Mouse (Mus musculus) spleen, adult 18-20 months (tissue): ENCODE results near the gene Rilpl1.
"Not testable (repeated sequence)": the region's sequence is repeated elsewhere in the genome, so short reads cannot be mapped to it uniquely, and the experiment has no call there.

ENCODE experiments used
- DNase-seq, 2 experiments: peaks; one replicate each; pipeline ENCODE4 v3.0.0; 2022; ENCODE audit warnings: mixed read lengths in 2 of 2

Gene Rilpl1

DNA sequence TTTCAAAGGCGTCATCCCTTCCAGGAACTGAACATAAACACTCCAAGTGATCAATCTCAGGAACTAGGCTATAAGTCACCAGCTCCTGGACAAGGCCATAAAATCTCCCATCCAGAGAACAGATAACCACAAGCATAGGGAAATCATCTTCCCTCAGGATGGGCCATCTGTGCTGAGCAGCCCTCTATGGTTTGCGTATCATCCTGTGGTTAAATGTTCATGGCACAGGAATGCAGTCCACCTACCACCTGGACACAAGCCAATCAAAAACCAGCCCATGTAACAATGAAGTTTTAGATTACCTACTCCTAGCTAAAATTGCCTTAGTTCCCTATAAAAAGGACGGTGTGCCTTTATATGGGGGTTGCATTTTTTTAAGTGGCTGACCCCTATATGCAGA lies 42.3 kb downstream of the Rilpl1 start:
- DNase-seq: no peak

DNA sequence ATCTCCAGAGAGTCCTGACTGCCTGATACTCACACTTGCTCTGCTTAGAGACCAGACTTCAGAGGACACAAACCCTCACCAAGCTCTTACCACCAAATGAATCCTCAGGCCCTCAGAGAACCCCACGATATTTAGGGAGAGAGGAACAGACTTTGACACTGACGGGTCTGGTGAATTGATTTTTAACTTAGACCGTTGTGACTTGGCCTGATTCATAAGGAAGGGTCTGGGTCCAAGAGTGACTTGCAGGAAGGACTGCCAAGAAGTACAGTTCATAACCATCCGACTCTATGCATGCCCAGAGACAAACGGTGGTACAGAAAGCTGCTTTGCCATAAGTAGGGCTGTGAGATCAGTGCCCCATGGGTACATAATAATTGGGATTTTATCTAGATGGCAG lies 45.5 kb downstream of the Rilpl1 start:
- DNase-seq: no peak

DNA sequence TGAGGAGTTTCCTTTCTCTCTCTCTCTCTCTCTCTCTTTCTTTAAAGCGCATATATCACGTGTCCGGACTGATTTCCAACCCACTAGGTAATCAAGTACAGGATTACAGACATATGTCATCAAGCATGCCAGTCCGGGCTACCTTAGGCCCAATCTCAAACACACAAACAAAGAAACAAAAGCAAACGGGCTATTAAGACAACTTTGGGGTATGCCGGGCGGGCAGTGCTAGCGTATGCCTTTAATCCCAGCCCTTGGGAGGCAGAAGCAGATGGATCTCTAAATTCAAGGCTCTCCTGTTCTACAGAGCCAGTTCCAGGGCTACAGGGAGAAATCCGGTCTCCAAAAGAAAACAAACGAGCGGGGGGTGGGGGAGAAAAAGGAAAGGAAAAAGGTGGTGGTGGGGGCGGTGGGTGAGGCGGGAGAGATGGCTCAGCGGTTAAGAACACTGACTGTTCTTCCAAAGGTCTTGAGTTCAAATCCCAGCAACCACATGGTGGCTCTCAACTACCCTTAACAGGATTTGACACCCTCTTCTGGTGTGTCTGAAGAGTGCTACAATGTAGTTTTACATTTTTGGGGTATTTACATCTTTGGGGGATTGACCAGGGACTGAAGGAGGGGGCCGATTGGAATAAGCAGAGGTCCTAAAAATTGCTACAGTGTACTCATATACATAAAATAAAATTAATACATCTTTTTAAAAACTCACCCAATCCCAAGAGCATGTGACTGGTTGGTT lies 47.4 kb downstream of the Rilpl1 start:
- no peak for DNase-seq

DNA sequence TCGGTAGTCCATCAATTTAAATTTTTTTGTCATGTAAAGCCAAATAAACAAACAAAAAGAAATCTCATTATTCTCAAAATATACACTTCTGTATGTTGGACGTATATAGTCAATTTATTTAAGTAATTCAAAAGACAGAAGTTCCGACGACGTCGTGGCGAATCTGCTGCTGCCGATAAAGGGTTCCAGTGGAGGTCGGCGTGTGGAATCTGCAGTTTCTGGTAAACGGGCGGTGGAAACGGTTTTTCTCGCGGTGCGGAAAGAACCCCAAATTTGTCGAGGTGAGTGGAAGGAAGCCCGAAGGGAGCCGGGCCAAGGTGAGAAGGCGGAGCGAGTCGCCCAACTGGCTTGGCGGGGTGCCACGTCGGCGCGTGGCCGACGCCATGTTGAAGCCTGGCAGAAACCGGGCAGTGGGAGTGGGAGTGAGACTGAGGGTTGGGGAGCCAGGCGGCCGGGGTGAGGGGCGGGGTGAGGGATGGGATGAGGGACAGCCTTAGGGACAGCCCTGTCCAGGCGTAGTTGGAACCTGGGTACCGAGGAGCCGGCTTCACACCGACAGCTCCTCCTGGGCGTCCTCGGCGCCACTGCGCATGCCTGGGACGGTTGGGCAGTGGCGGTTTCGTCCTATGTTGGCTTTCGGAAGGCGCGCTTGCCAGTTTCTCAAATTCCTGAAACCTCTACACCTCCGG lies 48.1 kb downstream of the Rilpl1 start, which contains the start of gene Snrnp35:
TSS of gene Snrnp35 (plus strand) at position 169 of the 689 bp plus-strand sequence.
- peak; percentile 87 for DNase-seq

DNA sequence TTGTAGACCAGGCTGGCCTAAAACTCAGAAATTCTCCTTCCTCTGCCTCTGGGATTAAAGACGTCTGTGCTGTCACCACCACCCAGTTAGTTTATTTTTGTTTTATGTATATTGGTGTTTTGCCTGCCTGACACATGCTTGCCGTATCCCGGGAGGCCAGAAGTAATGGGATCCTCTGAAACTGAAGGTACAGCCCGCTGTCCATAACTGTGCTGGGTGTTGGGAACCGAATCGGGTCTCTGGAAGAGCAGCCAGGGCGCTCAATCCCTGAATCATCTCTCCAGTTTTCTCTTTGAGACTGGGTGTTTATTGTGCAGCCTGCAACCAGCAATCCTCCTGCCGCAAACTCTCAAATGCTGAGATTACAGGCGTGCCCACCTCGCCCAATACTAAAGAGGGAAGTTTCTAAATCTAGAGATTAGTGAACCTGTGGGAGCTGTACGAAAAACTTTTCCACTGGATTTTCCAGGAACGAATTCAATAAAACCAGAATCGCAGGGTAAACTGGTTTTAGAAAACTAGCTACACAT lies 48.7 kb downstream of the Rilpl1 start:
- DNase-seq: peak in 1 of 2 experiments; percentile 40

DNA sequence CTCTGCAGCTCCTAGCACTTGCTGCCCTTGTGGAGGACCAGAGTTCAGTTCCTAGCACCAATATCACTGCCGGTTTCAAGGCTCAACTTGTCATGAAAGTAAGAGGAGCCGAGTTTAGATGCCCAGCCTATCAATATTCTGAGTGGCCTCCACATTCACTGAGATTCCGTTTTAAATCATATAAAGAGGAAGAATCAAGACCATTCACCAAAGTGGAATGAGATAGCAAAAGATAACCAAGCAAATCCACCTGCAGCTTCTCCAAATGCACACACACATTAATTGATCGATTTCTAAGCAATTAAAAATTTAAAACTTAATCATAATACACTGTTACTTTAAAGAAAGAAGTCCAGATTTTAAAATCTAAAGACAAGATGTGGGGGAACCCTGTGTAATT lies 49.5 kb downstream of the Rilpl1 start:
- no peak for DNase-seq

DNA sequence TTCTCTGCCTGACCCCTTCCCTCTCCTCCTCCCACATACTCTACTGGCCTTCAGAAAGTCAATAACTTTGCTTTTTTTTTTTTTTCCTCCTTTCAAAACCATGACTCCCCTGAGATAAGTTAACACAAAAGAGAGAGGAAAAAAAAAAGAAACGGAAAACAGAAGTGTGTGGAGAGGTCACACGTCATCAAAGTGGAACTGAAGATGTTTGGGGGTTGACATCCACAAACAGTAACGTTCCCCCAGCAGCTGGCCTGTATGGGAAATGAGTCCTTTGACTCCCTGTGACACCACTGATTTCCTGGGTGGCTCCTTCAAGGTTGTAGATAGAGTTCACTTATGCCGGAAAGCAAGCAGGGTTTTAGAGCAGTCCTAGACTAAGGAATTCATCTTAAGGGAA lies 51.1 kb downstream of the Rilpl1 start:
- no peak for DNase-seq

DNA sequence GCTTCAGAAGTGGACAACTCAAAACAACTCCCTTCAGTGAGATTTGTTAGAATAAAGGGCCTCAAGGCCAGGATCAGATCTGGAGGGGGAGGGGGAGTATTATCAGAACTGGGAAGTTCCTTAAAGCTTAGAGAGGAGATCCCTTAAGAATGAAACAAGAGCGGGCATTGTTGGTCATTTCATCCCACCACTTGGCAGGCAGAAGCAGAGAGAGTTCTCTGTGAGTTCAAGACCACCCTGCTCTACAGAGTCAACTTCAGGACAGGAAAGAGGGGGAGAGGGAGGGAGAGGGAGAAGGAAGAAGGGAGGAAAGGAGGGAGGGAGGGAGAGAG lies 52.4 kb downstream of the Rilpl1 start:
- DNase-seq: no peak

DNA sequence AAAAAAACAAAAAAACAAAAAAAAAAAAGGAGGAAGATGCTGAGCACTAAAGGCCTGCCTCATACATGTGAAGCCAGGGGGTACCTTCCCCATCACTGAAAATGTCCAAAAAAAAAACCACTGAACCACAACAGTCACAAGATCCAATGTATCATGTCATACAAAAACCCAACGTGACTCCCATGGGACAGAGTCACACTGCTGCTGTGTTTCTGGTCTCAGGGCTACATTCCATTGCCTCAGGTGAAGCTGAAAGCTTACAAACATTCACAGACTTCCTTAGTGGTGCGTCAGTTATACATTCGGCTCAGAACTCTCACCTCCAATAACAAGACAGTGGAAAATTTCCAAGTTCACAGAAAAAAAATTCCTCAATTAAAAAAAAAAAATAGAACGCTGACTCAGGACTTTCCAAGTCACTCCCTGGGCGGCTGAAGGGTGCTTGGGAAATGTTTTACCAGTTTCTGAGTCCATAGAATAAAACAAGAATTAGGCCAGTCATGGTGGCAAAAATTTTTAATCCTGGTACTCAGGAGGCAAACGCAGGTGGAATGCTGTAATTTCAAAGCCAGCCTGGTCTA lies 60.5 kb downstream of the Rilpl1 start:
- DNase-seq: no peak

DNA sequence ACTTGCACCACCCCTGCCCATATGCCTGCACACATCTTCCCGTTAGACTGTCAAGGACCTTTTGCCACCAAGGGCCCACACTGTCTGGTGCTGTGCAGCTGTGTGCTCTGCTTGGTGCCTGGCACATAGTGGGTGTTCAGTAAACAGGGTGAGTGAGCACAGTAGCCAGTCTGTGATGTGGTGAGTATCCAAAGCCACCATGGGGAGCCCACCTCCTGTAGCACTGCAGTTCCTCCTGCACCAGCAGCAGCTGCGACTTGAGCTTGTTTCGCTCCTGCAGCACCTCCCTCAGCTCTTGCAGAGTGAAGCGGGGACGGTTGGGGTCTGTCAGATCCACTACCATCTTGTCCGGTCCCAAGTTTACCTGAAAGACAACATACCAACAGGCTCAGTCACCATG lies 61.7 kb downstream of the Rilpl1 start:
- no peak for DNase-seq

DNA sequence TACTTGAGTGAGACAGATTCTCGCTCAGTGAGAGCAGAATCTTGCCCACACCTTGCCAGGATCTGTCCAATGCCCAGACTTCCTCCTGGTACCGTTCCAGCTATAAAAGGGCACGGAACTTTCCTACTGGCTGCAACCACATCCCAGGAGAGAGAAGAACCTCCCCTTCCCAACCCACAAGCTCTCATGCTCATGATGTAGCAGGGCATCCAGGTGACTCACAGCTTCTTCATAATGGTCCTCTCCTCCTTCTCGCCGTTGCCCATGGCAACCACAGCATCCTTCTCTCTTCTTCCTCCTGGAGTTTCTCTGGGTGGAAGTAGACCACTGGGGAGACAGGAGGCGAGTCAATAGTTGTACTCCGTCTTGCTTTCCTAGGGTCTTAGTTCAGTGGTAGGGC lies 62.8 kb downstream of the Rilpl1 start:
- DNase-seq: no peak

DNA sequence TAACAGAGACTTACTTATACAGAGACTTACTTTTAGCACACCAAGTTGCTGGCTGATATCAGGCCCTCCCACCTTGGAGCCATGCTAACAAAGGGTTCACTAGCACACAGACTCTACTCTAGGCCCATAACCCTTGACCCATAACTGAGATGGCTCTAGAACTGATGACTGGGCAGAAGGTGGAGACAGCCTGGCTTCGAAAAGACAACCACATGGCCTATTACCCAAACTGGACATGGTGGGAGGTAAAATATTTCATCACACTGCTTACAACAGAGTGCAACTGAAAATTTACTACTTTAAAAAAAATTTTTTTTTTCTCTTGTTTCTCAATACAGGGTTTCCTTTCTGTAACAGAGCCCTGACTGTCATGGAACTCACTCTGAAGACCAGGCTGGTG lies 63.4 kb downstream of the Rilpl1 start:
- no peak for DNase-seq

DNA sequence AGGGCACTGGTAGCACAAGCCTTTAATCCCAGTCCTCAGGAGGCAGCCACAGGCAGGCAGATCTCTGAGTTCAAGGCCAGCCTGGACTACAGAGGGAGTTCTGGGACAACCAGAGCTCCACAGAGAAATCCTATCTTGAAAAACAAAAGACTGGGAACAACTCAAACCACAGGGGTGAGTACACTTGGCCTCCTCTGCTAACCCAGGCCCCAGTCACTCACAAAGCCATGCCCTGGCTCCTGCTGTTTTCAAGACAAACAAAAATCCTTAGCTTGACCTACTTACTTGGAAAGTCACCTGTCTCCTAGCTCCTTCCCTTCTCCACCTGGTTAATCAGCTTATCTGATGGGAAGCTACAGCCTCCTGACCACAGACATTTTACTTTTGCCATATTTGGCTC lies 66.3 kb downstream of the Rilpl1 start:
- DNase-seq: no peak

DNA sequence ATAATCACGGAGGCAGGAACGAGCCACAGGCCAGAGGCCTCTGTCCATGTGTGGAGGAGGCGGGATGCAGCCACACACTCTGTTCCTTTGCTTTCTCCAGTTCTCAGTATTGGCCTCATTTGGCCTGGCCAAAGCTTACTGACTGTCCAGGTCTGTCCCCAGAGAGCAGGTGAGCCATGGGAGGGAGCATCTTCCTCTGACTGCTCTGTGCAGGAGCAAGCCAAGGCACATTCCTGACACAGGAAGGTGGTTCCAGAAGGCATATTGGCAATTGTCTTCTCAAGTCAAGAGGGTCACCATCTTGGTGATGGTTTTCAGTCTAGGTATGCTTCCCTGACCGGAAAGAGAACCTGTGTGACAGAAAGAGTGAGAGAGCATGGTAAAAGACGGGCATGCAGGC lies 67.7 kb downstream of the Rilpl1 start:
- no peak for DNase-seq

DNA sequence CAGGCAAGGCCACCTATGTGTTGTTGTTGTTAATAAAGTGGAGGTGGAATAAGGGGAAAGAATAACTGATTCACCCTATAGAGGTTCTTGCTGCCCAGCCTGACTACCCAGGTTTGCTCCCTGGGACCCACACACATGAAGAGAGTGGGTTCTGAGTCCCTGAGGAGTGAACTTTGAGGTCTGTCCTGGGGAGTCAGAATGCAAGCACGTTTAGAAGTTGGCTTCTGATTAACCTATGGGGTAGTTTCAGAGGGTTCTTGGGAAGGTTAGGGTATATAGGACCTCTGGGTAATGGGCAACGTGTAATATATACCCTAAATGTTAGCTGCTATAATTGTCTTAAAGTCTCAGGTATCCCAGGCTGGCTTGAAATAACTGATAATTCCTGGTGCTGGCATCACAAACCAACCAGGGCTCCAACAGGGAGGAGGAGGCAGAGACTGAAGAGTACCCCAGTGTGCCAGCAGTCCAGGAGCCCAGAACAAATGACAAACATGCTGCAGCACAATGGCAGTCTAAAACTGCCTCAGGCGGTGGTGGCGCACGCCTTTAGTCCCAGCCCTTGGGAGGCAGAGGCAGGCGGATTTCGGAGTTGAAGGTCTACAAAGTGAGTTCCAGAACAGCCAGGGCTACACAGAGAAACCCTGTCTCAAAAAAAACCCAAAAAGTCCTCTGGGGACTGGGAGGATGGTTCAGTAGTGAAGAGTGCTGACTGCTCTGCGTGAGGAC lies 68.7 kb downstream of the Rilpl1 start:
- no peak for DNase-seq

DNA sequence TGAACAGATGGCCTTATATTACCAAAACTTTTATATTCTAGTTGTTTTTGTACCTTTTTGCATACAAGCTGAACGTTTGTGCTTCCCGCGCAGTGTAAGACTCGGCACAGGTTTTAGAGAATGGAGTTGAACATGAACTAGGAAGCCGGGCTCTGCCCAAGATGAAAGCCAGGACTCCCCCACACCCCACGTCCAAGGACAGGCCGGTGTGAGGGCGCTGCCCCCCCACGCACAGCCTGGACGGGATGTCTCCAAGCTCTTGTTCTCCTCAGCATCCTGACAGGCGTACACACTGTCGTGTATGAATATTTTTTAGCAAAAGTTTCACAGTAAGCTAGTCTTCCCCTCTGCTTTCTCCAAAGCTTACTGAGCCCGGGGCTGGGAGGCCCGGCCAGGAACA lies 70.3 kb downstream of the Rilpl1 start:
- not testable (repeated sequence) for DNase-seq

DNA sequence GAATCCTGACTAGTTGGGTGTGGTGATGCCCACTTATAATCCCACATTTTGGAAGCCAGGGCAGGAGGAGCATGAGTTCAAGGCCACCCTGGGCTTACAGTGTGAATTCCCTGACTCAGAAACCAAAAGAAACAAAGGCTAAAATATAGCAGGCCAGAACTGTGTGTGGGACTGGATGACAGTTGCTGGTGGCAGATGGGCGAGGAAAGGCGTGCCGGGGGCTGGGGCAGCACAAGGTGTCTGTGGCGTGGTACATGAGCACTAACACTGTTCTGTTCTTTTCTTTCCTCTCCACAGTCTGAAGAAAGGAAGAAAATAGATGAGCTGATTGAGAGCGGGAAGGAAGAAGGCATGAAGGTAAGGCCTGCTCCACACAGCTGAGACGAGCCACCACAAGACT lies 74.4 kb downstream of the Rilpl1 start:
- DNase-seq: no peak

DNA sequence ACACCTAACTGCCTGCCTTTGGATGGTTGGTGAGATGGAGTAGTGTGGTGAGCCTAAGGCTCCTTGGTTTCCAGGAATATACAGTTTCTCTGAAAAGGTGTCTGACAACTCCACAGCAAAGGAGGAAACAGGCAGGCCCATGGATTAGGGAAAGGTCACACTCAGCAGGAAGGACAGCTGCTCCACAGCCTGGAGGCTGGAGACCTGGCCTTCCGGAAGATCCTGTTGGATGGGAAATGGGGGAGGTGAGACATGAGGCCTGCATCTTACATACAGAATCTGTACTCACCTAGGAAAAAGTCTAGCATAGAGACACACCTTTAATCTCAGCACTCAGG lies 77.1 kb downstream of the Rilpl1 start:
- DNase-seq: no peak

DNA sequence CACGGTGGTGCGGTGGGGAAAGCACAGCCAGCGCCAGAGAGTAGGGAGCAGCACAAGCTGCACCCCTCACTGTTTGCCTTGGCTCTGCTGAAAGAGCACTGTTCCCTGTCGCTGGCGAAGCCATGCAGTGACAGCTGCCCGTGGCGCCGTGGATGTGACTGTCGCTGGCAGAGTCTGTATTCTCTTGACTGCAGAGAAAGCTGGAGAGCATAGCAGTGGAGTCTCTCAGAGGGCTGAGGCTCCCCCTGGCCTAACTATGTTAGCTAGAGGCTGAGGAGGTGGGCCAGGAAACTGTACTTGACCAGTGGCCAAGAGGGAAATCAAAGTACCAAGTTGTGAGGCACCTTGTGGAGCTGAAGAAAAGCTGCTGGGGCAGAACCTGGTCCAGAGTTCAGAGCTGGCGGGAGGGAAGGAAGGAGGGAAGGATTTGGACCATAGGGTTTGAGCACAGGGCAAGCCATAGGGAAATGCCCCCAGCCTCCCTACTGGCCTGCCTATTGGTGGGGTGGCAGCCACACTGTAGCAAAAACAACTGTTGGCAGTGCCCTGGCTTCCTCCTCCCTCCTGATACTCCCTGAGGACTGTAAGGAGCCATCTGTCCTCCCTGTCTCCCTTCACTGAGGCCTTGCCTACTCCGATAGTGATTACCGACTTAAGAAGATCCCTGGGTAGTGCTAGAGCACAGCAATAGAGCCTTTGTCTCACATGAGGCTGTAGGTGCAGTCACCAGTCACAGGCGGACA lies 77.7 kb downstream of the Rilpl1 start:
- no peak for DNase-seq

DNA sequence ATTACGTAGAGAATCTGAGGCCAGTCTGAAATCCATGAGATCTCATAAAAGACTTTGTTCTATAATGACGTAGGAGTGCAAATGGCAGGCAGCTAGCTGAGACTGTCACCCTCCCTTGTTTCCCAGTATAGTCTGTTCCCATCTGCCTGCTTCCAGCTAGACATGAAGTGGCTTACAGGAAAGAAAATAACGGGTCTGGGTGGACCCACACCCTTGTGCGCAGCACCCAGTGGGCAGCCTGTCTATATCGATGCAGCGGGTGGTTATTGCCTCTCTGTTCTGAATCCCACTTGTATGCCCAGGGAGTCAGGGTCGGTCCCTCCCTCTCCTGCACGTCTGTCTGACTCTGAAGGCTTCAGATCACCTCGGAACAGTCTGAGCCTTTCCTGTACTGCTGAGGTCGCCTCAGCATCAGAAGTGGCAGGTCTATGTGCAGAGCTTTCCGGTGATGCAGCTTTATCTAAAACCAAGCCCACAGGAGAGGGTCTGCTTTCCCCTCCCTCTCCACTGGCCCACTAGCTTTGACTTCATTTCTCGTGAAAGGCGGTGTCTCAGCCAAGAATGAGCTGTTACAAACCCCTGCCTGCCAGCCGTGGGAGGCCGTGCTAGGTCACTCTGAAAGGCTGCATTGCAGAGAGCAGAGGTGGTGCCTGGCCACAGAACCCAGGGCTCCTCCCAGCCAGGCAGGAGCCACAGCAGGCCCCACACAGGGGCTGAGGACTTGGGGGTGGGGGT lies 78.5 kb downstream of the Rilpl1 start:
- no peak for DNase-seq

DNA sequence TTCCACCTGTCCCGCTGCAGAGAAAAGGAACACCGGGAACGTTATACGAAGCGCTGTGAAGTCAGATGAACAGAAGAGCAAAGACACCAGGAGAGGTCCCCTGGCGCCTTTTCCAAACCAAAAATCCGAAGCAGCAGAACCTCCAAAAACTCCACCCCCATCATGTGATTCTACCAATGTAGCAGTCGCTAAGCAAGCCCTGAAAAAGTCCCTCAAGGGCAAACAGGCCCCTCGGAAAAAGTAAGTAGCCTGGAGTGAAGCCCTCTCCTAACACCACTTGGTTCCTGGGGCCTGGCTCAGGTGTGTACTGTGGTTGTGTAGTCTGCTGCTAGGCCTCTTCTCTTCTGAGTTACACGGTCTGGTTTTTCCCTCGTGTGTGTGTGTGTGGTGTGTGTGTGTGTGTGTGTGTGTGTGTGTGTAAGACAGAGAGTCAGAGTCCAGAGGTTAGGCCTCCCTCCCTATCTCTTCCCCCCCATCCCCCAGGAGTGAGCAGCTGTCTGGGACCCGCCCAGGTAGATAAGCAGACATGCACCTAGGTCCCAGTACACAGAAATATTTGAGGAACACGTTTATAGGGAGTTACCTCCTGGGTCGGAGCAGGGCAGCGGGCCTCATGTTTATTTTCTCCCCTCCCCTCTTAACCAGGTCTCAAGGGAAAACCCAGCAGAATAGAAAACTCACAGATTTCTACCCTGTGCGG lies 80.4 kb downstream of the Rilpl1 start:
- no peak for DNase-seq
